Mouse (Mus musculus): ENCODE data around the gene Cyp4f15.
A peak's percentile ranks its signal among the peaks of the same experiment; 100 is the strongest.
"Not testable (repeated sequence)": the region's sequence is repeated elsewhere in the genome, so short reads cannot be mapped to it uniquely, and the experiment has no call there.

The Cyp4f15 gene

DNA sequence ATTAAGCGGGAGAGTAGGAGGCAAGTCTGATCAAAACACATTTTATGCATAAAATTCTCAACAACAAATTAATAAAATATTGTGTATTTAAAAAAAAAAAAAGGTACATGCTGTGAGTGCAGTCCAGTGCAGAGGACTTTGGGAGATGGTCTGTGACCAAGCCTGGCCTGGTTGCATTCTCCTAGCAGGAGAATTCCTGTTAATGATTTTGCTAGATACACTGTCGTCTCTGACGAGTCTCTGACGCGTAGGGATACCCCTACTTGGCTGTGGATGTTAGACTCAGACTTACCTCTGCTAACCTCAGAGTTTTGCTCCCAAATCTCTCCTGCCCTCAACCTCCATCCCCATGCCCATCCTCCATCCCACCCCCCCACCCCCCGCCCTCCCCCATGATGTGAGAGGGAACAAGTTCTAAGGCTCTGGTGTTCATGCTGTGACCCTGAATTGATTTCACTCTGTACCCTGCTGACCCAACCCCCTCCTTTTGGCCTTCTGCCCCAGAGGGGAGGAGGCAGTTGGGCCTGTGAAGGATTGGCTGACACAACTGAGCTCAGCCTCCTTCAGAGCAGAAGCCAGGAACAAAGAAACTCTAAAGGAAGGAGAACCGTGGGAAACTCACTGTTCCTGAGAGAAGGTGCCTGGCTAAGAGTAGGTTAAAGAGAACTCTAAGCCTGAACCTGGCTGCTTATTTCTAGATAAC lies at the start of gene Cyp4f15:
Cyp4f15 (plus strand) TSS at position 580 of the 703 bp plus-strand sequence.
- DNase-seq: peak; percentile 15

GRCm38 (mm10) chr17:32636341-32636740 lies 49.1 kb upstream of the Cyp4f15 start:
- DNase-seq: no peak

GRCm38 (mm10) chr17:32637151-32637550 lies 48.3 kb upstream of the Cyp4f15 start:
- DNase-seq: no peak

DNA sequence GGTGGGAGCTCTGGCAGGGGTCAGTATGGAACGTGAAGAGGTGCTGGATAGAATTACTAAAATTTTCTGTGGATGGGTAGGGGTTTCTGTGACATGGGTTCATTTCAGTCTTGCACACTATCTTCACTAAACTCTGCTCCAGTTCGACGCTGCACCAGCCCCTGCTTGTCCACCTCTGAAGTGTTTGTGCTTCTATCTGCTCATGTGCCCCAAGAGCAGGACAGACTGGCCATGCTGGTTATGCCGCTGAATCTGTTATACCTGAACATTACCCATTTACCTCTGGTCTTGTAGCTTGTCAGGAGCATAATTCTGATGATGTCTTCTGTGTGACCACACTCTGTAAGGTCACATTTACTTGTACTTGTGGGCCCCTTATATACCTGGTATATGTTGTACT lies 38.8 kb upstream of the Cyp4f15 start:
- DNase-seq: no peak

GRCm38 (mm10) chr17:32653860-32654259 lies 31.6 kb upstream of the Cyp4f15 start:
- DNase-seq: no peak

GRCm38 (mm10) chr17:32657041-32657440 lies 28.4 kb upstream of the Cyp4f15 start:
- no peak for DNase-seq

GRCm38 (mm10) chr17:32658246-32658645 lies 27.2 kb upstream of the Cyp4f15 start:
- no peak for DNase-seq

DNA sequence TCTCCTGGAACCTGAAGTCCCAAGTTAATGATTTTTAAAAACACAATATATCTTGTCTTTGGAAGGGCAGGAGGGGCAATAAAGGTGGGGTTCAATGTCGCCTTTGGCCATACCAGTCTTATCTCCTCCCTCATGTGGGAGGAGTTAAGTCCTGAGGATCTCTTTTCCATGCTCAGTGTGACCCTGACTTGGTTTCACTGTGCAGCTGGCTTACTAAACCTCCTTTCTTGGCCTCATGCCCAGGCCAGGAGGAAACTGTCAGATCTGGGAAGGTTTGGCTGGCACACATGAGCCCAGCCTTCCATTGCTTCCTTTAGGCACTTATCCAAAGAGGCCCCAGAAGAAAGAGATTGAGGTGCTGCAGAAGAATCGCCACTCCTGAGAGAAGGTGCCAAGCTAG lies 26.7 kb upstream of the Cyp4f15 start, which contains the start of gene Cyp4f40:
Cyp4f40 (plus strand) TSS at position 189 of the 400 bp plus-strand sequence.
- no peak for DNase-seq

DNA sequence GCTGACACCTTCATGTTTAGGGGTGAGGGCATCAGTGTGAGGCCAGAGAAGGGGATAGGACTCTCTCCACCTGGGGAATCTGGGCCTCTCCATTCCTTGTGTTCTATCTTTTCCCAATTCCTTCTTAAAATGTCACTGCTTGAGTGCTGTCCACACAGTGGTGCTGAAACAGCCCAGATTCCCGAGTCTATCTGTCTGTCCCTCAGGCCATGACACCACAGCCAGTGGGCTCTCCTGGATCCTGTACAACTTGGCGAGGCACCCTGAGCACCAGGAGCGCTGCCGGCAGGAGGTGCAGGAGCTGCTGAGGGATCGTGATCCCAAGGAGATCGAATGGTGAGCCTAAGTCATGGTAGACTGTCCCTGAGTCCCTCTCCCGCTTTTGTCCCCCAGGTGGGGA lies 11.5 kb upstream of the Cyp4f15 start:
- no peak for DNase-seq

DNA sequence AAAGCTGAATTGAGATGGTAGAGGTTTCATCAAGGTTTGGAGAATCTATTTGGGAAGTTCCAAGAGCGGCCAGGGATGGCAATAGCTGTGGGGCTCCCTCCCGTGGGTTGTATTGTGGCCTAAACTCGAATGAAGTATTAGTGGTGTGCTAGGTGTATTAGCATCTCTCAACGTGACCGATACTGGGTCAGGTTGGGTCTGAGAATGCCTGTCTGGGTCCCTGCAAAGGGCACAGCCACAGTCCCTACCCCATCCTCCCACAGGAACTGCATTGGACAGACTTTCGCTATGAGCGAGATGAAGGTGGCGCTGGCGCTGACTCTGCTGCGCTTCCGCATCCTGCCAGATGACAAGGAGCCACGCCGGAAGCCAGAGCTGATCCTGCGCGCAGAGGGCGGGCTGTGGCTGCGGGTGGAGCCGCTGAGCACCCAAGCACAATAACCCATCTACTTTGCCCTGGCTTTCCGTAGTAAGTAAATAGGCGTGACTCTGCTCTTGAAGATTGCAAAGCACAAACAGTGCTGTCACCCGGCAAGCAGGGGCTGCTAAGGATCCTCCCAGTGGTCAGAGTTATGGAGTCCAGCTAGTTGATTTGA lies 9.3 kb upstream of the Cyp4f15 start:
- no peak for DNase-seq

- no peak for DNase-seq
Observed at GRCm38 (mm10) chr17:32680404-32680803, 5.0 kb upstream of the Cyp4f15 start.

DNA sequence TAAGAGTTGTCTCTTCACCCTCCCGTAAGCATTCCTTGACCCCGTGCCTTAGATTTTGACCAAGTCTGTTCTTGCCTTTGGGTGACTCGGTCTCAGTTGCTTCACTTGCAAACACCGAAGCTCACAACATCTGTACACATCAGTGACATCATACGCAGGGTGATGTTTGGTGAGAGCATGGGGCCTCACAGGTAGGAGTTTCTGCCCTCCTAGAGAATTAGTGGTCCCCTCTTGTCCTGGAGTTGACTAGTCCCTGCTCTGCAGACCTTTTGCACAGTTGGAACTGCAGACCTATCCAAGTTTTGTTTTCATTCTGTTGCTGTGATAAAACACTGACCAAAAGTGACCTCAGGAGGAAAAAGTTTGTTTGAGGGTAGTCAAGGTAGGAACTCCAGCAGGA lies 1.3 kb downstream of the Cyp4f15 start:
- DNase-seq: no peak

GRCm38 (mm10) chr17:32690959-32691358 lies 5.5 kb downstream of the Cyp4f15 start:
- no peak for DNase-seq

DNA sequence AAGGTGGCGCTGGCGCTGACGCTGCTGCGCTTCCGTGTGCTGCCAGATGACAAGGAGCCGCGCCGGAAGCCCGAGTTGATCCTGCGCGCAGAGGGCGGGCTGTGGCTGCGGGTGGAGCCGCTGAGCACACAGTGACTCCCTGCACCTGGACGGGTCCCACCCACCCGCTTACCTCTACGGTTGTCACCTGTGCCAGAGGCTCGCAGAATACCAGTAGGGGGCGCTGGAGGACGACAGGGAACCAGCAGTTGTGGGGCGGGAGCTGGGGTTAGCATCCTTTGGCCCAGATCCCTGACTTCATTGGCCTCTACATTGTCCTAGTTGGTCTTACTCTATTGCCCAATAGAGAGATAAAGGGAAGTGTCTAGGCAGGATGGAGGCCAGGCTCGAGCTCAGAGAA lies 17.4 kb downstream of the Cyp4f15 start:
- DNase-seq: no peak

DNA sequence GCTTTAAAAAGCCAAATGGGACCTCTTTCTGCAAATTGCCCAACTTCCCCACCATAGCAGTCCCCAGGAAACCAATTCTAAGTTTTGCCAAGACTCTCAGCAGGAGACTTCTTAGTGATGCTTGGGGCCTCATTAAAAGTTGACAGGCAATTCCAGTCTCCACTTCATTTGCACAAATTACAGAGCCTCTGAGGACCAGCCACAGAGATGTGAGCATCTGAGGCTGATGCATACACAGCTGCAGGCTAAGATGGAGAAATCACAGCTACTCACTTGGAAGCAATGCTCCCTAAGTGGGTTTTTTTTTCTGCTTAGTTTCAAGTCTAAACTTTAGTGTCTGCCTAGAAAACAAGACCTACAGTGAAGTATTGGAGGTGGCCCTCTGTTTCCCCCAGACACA lies 25.1 kb downstream of the Cyp4f15 start:
- DNase-seq: not testable (repeated sequence)

DNA sequence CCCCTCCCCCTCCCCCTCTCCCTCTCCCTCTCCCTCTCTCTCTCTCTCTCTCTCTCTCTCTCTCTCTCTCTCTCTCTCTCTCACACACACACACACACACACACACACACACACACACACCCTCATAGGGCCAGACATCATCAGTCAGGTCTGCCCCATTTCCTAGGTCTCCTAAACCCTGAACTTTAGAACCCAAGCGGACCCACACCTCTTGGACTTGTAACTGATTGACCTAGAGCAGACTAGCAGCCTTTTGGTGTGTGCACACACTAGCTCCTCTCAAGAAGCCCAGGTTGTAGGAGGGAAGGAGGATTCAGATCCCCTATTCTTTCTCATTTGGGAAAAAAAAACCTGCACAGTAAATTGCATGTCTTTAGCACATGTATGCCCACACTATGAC lies 36.7 kb downstream of the Cyp4f15 start:
- not testable (repeated sequence) for DNase-seq

GRCm38 (mm10) chr17:32722771-32723170 lies 37.3 kb downstream of the Cyp4f15 start:
- DNase-seq: no peak

GRCm38 (mm10) chr17:32726360-32726759 lies 40.9 kb downstream of the Cyp4f15 start:
- DNase-seq: not testable (repeated sequence)

- DNase-seq: no peak
Observed at GRCm38 (mm10) chr17:32729029-32729428, 43.6 kb downstream of the Cyp4f15 start.

GRCm38 (mm10) chr17:32738406-32738805 lies 53.0 kb downstream of the Cyp4f15 start:
- no peak for DNase-seq

DNA sequence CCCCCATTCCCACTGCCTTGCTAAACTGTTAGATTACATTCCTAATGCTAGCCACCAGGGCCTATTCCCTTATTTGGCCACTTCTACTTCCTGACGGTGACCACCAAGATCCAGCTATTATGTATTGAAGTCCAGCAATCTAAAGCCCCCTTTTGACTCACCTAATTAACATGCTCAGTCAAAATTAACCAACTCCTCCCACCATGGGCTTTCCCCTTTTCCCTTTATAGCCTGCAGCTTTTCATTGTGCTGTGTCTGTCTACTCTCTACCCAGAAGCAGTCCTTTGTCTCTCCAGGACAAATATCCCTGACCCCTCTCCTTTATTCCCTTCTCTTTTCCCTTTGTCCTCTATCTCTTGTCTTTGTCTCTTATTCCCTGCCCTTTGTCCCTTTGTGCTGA lies 55.6 kb downstream of the Cyp4f15 start:
- no peak for DNase-seq

GRCm38 (mm10) chr17:32750611-32751010 lies 65.2 kb downstream of the Cyp4f15 start:
- DNase-seq: no peak

Measured in cerebellum, adult 11-12 months (tissue).